Mouse (Mus musculus) embryonic fibroblast, embryonic 13.5 days (primary cell): ENCODE measurements around the gene Gm10320. TPM values are rescaled to one million over a fixed set of nuclear protein-coding genes. Genes with fewer than 3 reads are reported as not detected.
A peak's percentile ranks its signal among the peaks of the same experiment; 100 is the strongest.

Experiments used
- H3K27ac ChIP-seq: 2 replicates; pipeline ENCODE4 v1.5.1; 2012; ENCODE audit warnings: low read length, control low read depth, inconsistent platforms; ENCODE audit not compliant: insufficient read depth
- H3K4me1 ChIP-seq: 2 replicates; pipeline ENCODE4 v1.6.1; 2011; ENCODE audit warnings: low read length; ENCODE audit not compliant: control insufficient read depth, insufficient read depth
- H3K4me3 ChIP-seq: 2 replicates; pipeline ENCODE4 v1.5.1; 2011; ENCODE audit warnings: mild to moderate bottlenecking, control low read depth, low read length; ENCODE audit not compliant: insufficient read depth
- CTCF ChIP-seq: IDR thresholded peaks from 2 replicates; pipeline ENCODE4 v1.5.1; 2011; ENCODE audit warnings: mild to moderate bottlenecking, control low read depth, low read length, moderate library complexity, borderline replicate concordance; ENCODE audit not compliant: insufficient read depth
- POLR2A ChIP-seq: IDR thresholded peaks from 2 replicates; pipeline ENCODE4 v1.6.1; 2011; ENCODE audit warnings: low read depth, mild to moderate bottlenecking, control low read depth, low read length, moderate library complexity
- polyA plus RNA-seq: library from polyadenylated mRNA; stranded (reverse); fragments of >200 nt; gene quantifications from 2 replicates; pipeline ENCODE4 v1.2.4, GENCODE M21; 2011; ENCODE audit warnings: low read depth; ENCODE audit not compliant: missing spikeins, insufficient read length

Gene Gm10320
- polyA plus RNA-seq, 1 experiment, result not detected

DNA sequence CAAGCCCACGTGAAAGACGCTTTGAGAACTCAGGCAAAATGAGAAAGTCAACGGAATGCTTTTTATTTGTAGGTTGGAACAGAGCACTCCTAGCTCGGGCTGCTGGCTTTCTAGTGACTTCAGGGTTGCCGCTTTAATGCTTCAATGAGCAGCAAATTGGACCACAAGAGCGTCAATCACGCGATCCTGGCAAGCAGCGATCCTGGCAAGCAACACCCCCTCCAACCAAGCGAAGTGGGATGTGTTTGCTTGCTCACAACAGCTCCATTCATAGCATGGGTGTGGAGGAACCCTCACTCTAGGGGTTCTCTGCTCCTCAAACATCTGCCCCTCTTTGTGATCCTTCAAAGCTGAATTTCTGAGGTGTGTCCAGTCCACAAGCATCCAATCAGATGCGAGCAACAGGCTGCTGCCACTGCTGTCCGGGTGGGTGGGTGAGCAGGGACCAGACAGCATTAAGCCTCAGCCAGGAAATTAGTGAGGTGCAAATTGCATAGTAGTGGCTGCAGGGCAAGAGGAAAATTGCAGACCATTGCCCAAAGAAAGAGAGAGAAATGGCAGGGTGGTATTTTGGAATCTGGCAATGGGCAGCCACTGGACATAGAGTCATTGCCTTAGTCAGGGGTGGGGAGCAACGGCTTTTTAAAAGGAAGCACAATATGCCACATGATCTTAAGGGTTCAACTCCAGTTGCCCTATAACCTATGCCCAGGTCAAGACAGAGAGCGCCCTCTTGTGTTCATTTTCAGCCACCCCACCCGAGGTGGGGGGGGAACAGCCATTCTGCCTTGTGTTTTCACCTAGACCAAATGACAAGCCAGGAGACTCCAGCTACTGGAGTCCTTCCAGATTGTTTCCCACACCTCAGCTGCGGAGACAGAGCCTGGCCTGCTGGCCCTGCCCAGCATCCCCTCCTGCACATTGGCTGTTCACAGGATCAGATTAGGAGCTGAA is 5.4 kb upstream of the Gm10320 start:
- no peak overlapping the region for H3K27ac ChIP-seq
- TF ChIP-seq POLR2A (no peak), CTCF (no peak)
- peaks cover 2% of the 10 kb centered on the region; the same call in 1 of the 2 replicates for H3K4me1 ChIP-seq
- H3K4me3 ChIP-seq, result no peak overlapping the region

DNA sequence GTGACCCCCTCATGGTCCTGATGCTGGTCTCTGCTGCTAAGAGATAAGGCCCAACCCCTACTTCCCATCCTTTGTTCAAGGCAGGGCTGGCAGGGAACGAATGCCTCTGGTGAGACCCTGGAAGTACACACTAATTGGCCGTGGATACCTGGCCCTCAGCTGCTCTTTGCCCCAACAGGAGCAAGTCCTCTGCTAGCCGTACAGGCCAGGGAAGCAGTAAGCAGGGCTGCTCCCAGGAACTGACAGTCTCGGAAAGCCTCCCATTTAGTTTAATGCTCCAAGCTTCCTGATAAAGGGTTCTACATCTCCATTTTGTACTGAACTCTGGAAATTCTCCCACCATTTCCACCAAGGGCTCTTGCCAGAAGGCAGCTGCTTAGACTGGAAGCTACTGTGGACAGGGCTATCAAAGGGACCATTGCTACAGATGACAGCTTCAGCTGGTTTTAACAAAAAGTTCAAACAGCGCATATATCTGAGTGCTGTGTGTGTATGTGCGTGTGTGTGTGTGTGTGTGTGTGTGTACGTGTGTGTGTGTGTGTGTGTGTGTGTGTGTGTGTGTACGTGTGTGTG is 2.8 kb upstream of the Gm10320 start:
- no peak overlapping the region for H3K4me3 ChIP-seq
- peaks cover 2% of the 10 kb centered on the region; the same call in 1 of the 2 replicates for H3K4me1 ChIP-seq
- no peak for TF ChIP-seq POLR2A
- no peak for TF ChIP-seq CTCF
- no peak overlapping the region for H3K27ac ChIP-seq

DNA sequence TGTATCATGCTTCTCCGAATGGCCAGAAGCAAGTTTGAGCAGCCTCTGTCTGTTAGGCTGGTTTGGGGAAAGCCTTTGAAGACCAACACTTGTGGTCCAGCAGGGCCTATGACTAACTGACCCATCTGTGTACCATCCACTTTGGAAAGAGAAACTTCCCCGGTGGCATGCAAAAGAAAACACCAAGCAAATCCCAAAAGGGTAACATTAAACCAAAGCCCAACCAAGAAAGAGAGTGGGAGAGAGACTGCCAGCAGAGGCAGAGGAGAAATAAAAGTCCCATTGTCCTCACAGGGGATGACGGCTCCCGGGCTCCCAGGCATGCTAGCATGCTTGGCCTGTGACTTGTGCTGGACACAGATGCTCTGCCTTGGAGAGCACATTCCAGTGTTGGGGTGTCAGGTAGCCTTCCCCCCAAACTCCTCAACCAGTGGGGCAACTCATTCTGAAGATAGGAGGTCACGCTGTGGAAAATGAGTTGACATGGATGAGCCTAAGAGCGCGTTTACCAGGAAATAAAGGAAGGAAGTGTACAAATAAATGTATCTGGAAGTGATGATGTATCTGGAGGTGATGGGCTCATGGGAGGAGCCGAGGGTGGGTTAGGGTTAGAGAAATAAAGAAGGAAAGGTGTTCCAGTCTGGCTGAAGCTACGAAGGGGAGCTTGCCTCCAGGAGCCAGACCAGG is 911 bp upstream of the Gm10320 start:
- Histone ChIP-seq H3K4me1 (peaks cover 2% of the 10 kb centered on the region; the same call in 1 of the 2 replicates), H3K27ac (0 out of 2 replicates have a peak overlapping the region, but pooled peaks have one; percentile 2), H3K4me3 (no peak overlapping the region)
- TF ChIP-seq POLR2A (no peak), CTCF (no peak)

DNA sequence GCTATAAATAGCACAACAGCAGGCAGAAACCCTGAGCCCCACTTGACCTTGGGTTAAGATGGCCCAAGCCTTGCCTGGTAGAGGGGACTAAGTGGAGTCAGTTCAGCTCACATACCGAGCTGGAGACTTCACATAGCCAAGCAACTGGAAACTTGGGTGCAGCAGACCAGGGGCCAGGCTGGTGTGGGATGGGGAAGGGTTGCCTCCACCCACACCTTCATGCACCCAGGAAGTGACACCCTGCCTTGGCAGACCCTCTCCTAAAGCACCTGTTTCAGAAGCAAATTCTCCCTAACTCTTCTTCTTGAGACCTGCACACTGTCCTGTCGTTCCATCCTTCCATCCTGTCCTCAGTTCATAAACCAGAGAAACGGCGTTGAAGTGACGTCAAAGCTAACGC is 5.1 kb downstream of the Gm10320 start:
- no peak overlapping the region for H3K27ac ChIP-seq
- no peak for TF ChIP-seq CTCF
- TF ChIP-seq POLR2A, result no peak
- H3K4me3 ChIP-seq, result no peak overlapping the region
- H3K4me1 ChIP-seq, result no peaks in the 10 kb centered on the region; the same call in 1 of the 2 replicates

DNA sequence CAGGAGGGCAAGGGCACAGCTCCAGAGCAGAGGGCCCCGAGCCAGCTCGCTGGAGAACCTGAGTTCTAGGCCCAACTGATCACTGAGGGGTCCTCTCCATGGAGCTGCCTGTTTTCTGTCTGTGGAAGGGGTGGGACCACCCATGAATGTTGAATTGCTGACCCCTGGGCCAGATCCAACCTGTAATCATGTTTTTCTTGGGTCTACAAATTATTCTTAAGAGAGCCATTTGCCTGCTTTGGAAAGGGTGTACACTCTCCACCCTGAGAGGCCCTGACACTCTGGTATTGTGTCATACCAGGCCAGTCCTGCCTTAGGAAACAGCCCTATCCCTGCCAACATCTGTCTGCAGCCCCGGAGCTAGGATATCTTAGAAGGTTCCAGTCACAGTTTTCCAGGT is 5.6 kb downstream of the Gm10320 start:
- Histone ChIP-seq H3K4me3 (no peak overlapping the region), H3K4me1 (no peaks in the 10 kb centered on the region), H3K27ac (no peak overlapping the region)
- TF ChIP-seq POLR2A (no peak), CTCF (no peak)

DNA sequence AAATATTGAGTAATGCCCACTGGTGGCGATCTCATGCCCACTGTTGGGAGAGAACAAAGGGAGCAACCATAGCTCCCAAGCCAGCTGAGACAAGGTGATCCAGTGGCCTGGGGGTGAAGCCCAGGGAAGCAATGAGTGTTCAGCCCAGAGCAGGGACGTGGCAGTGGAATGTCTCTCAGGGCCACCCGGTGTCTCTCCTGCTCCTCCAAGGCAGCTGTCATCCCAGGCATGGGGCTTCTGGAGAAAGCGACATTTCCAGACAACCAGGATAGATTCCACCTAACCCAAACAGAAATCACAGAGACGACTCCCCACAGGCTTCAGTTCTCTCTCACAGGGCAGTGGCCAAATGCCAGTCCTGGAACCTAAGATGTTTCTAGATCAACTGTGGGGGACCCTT is 6.4 kb downstream of the Gm10320 start:
- Histone ChIP-seq H3K4me3 (no peak overlapping the region), H3K27ac (no peak overlapping the region), H3K4me1 (no peaks in the 10 kb centered on the region)
- TF ChIP-seq POLR2A (no peak), CTCF (no peak)

DNA sequence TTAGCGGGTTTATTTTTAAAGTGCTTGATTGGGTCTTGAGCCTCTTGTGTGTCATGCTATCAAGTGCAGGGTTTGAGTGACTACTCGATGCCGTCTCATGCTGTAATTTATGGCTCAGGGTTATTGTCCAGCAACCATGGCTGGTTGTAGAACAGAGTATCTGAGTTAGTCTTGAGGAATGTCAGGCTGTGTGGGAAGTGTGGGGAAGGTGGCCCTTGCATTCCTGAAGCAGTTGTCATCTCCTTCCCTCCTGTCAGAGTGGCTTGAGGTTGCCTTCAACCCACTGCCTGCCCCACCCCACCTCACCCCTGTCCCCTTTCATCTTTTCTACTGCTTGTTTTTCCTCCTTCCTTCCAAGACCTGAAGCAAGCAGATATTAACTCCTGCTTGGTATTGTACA is 13.8 kb downstream of the Gm10320 start:
- H3K4me3 ChIP-seq, result no peak overlapping the region
- no peak for TF ChIP-seq CTCF
- no peak for TF ChIP-seq POLR2A
- H3K4me1 ChIP-seq, result peaks cover 5% of the 10 kb centered on the region; the same call in 1 of the 2 replicates
- H3K27ac ChIP-seq, result peak overlapping the region; percentile 70; the same call in 1 of the 2 replicates

DNA sequence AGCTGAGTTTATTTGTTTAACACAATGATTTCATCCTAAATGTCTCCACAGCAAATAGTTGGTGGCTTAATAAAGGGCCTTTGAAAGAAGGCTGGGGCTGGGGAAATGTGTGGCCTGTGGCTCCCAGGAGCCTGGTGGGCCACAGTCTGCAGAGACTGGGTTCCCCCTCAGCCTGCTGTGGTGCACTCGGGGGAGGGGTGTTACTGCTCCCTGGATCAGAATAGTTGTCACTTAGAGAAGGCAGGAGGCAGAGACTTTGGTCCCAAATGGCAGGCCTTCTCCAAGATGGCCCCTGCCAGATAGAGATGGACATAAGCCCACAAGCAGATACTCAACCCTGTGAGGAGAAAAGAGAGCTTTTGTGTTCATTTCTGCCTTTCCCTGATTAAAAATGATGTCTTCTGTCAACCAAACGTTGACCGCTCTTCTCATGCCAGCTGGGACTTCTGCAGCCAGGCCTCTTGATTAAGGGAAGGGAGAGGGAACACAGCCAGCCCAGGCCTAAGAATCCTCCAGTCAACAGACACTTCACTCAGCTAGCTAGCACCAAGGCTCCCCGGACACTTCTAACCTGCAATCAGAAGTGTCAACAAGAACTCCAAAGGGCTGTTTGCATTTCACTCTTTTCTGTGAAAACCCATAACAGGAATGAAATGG is 14.8 kb downstream of the Gm10320 start:
- TF ChIP-seq CTCF, result no peak
- no peak for TF ChIP-seq POLR2A
- H3K4me3 ChIP-seq, result no peak overlapping the region
- H3K4me1 ChIP-seq, result peaks cover 5% of the 10 kb centered on the region; the same call in 1 of the 2 replicates
- H3K27ac ChIP-seq, result peak overlapping the region; percentile 70

DNA sequence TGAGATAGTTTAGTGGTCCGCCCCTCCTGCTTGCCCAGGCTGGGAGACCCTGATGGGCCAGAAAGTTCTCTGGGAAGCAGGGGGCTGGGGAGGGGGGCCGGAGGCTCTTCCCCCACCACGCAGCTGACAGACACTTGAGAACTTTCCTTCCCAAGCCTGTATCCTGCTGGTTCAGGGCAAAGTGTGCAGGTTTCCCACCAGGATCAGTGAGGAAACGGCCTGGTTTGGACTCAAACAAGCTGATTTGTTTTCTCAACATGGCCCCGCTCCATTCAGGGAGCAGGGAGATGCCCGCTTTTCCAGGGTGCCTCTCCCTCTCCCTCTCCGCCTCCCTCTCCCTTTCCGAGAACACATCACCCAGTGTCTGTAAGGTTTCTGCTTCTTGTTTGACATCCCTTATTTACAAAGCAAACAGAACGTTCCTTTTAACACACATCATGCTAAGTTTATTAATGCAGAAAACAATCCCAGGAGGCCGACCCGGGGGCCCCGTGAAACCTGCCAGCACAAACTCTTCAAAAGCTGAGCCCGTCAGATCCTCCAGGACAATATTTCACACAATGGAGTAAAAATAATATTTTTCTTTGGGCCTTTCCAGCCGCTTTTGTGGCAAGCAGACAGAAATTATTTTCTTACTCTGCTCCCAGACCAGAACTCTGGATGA is 15.5 kb downstream of the Gm10320 start:
- Histone ChIP-seq H3K4me3 (no peak overlapping the region), H3K4me1 (peaks cover 5% of the 10 kb centered on the region; the same call in 1 of the 2 replicates), H3K27ac (peak overlapping the region; percentile 70)
- TF ChIP-seq POLR2A (no peak), CTCF (no peak)
